Mouse (Mus musculus): ENCODE measurements around the gene RPS10-NUDT3. TPM values are rescaled to one million over a fixed set of nuclear protein-coding genes. Genes with fewer than 3 reads are reported as not detected.
A peak's percentile ranks its signal among the peaks of the same experiment; 100 is the strongest.

RPS10-NUDT3 gene
- polyA plus RNA-seq, 1 experiment from 2014 or later: not detected

DNA sequence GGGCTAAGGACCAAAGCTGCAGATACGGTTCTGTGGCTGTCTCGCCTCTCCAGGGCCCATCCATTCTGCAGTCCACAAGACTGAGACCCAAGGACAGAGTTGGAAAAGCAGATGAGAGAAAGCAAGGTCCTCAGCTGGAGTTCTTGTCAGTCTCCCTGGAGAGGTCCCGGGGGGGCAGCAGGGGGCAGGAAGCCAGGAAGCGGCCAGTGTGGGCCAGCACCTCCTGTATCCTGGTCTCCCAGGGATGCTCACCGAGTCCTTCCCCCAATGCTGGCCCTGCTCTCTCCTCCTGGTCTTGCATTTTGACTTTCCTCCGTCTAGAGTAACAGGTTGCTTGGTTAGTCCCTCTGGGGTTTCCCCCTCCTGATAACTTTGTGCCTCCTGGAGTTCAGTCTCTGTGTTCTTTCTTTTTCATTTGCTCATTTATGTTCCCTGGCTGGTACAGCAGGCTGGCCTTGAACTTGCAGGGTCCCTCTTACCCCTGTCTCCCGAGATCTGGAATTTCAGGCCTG, 88.4 kb downstream of the RPS10-NUDT3 start:
- Histone ChIP-seq H3K4me2 (ENCODE audit: low read length) (no peak overlapping the region), H3K9ac (ENCODE audit: low read depth, low read length) (no peak overlapping the region), H3K4me3 (replicated peaks; ENCODE audit: low read depth, low read length) (no peak overlapping the region), H3K36me3 (ENCODE audit: insufficient read depth, low read length) (no peaks in the 10 kb centered on the region), H3K4me1 (replicated peaks; ENCODE audit: insufficient read depth, low read length) (0 out of 2 replicates have a peak, but pooled peaks cover 5% of the 10 kb centered on the region), H3K27me3 (ENCODE audit: insufficient read depth, low read length) (no peaks in the 10 kb centered on the region), H3K27ac (no peak overlapping the region), H3K9me3 (replicated peaks; ENCODE audit: low read length) (no peaks in the 10 kb centered on the region)
- no peak for TF ChIP-seq CTCF (IDR thresholded peaks at IDR 0.05; ENCODE audit: low read depth)
- no peak for DNase-seq (ENCODE audit: low spot score)
- no peak for ATAC-seq (replicated peaks; ENCODE audit: low FRiP score, low read depth)
- 74% methylated on average over 7 of the region's 7 CpGs for WGBS

DNA sequence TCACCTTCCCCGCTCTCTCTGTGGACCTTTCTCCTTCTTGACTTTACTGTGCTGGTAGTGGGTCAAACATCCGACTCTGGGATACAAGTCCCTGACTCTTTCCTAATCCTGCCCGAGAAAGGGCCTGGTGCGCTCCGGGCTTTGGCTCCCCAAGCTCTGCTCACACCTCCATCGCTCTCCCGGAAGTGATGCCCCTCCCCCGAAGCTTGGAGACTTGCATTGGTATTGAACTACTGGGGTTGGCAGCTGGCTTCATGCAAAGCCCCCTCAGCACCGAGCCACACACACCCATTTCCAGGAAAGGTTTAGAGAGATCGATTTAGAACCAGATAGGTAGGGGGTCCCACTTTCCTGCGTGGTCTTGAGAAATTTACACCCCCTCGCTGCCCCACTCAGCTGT, 89.0 kb downstream of the RPS10-NUDT3 start:
- no peak overlapping the region for H3K9ac ChIP-seq (ENCODE audit: low read depth, low read length)
- DNase-seq (ENCODE audit: low spot score) (no peak), ATAC-seq (replicated peaks; ENCODE audit: low FRiP score, low read depth) (no peak)
- no peak for TF ChIP-seq CTCF (IDR thresholded peaks at IDR 0.05; ENCODE audit: low read depth)
- no peak overlapping the region for H3K4me3 ChIP-seq (replicated peaks; ENCODE audit: low read depth, low read length)
- WGBS: 49% methylated on average over 12 of the region's 12 CpGs
- H3K4me1 ChIP-seq (replicated peaks; ENCODE audit: insufficient read depth, low read length): 0 out of 2 replicates have a peak, but pooled peaks cover 5% of the 10 kb centered on the region
- H3K4me2 ChIP-seq (ENCODE audit: low read length): no peak overlapping the region
- H3K27ac ChIP-seq: no peak overlapping the region
- no peaks in the 10 kb centered on the region for H3K36me3 ChIP-seq (ENCODE audit: insufficient read depth, low read length)
- H3K27me3 ChIP-seq (ENCODE audit: insufficient read depth, low read length): no peaks in the 10 kb centered on the region
- no peaks in the 10 kb centered on the region for H3K9me3 ChIP-seq (replicated peaks; ENCODE audit: low read length)

DNA sequence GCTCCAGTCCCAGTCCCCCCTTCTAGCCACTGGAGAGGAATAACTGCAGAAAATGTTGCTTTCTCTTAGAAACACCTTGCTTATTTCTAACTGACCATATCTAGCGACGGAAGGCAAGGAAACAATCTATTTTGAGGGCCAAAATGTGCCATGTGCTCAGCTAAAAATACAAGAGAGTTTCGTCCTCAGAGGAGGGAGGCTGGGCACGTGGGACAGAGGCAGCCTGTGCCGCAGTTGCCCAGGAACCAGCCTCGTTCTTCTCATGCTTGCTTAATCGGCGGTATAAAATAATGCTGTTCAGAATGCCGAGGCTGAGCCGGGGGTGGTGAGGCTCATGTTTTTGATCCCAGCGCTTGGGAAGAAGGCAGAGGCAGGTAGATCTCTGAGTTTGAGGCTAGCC, 90.5 kb downstream of the RPS10-NUDT3 start:
- Histone ChIP-seq H3K36me3 (ENCODE audit: insufficient read depth, low read length) (no peaks in the 10 kb centered on the region), H3K27me3 (ENCODE audit: insufficient read depth, low read length) (no peaks in the 10 kb centered on the region), H3K4me3 (replicated peaks; ENCODE audit: low read depth, low read length) (no peak overlapping the region), H3K4me1 (replicated peaks; ENCODE audit: insufficient read depth, low read length) (0 out of 2 replicates have a peak, but pooled peaks cover 5% of the 10 kb centered on the region), H3K9me3 (replicated peaks; ENCODE audit: low read length) (no peaks in the 10 kb centered on the region), H3K9ac (ENCODE audit: low read depth, low read length) (no peak overlapping the region), H3K27ac (no peak overlapping the region), H3K4me2 (ENCODE audit: low read length) (no peak overlapping the region)
- 87% methylated on average over 11 of the region's 11 CpGs for WGBS
- no peak for DNase-seq (ENCODE audit: low spot score)
- ATAC-seq (replicated peaks; ENCODE audit: low FRiP score, low read depth): no peak
- no peak for TF ChIP-seq CTCF (IDR thresholded peaks at IDR 0.05; ENCODE audit: low read depth)

GRCm38 (mm10) chr17:27541984-27542383, 93.0 kb downstream of the RPS10-NUDT3 start:
- no peak for TF ChIP-seq CTCF (IDR thresholded peaks at IDR 0.05; ENCODE audit: low read depth)
- Histone ChIP-seq H3K27ac (no peak overlapping the region), H3K36me3 (ENCODE audit: insufficient read depth, low read length) (no peaks in the 10 kb centered on the region), H3K9me3 (replicated peaks; ENCODE audit: low read length) (no peaks in the 10 kb centered on the region), H3K4me3 (replicated peaks; ENCODE audit: low read depth, low read length) (no peak overlapping the region), H3K4me2 (ENCODE audit: low read length) (no peak overlapping the region), H3K4me1 (replicated peaks; ENCODE audit: insufficient read depth, low read length) (no peaks in the 10 kb centered on the region), H3K9ac (ENCODE audit: low read depth, low read length) (no peak overlapping the region), H3K27me3 (ENCODE audit: insufficient read depth, low read length) (no peaks in the 10 kb centered on the region)
- ATAC-seq (replicated peaks; ENCODE audit: low FRiP score, low read depth) (no peak), DNase-seq (ENCODE audit: low spot score) (no peak)
- 78% methylated on average over 3 of the region's 3 CpGs for WGBS

DNA sequence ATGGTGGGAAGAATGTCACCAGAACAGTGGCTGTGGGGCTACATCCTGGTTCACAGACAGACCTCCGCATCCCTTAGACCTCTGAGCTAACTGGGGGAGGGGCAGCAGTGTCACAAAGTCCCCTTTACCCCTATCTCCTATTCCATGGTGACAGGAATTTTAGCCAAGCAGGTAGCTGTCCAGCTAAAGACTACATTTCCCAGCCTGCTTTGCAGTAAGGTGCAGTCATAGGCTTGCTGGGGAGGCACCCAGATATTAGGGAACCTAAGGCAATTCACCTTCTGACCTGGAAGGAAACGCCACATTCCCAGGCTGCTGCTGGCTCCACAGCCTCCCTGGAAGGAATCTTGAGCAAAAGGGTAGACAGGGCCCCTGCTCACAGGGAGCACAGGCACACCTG, 93.8 kb downstream of the RPS10-NUDT3 start:
- ATAC-seq (replicated peaks; ENCODE audit: low FRiP score, low read depth) (no peak), DNase-seq (ENCODE audit: low spot score) (no peak)
- H3K9ac ChIP-seq (ENCODE audit: low read depth, low read length): no peak overlapping the region
- H3K4me2 ChIP-seq (ENCODE audit: low read length): no peak overlapping the region
- H3K9me3 ChIP-seq (replicated peaks; ENCODE audit: low read length): no peaks in the 10 kb centered on the region
- no peaks in the 10 kb centered on the region for H3K4me1 ChIP-seq (replicated peaks; ENCODE audit: insufficient read depth, low read length)
- H3K4me3 ChIP-seq (replicated peaks; ENCODE audit: low read depth, low read length): no peak overlapping the region
- no peak for TF ChIP-seq CTCF (IDR thresholded peaks at IDR 0.05; ENCODE audit: low read depth)
- no peaks in the 10 kb centered on the region for H3K27me3 ChIP-seq (ENCODE audit: insufficient read depth, low read length)
- no peaks in the 10 kb centered on the region for H3K36me3 ChIP-seq (ENCODE audit: insufficient read depth, low read length)
- 68% methylated on average over 2 of the region's 2 CpGs for WGBS
- no peak overlapping the region for H3K27ac ChIP-seq

DNA sequence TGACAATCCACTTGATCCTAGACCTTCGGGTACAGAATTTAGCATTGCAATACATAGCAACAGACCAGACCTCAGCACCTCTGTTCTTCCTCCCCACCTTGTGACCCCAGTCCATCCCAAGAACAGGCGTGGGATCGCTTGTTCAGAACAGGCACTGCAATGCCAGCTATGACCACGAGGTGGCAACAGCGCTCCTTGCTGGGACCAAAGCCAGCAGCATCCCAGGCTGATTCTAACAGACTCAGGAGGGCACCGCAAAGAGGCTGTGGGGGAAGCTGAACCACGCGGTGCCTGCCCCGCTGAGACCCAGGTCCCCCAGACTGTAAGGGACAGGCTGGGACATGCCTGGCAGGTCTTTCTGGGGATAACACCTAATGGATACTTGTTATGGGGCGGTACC, 100.3 kb downstream of the RPS10-NUDT3 start:
- H3K4me2 ChIP-seq (ENCODE audit: low read length): no peak overlapping the region
- peak; percentile 63 for ATAC-seq (replicated peaks; ENCODE audit: low FRiP score, low read depth)

GRCm38 (mm10) chr17:27533354-27533753, 101.7 kb downstream of the RPS10-NUDT3 start:
- no peak overlapping the region for H3K4me2 ChIP-seq (ENCODE audit: low read length)
- 82% methylated on average over 3 of the region's 3 CpGs for WGBS
- no peaks in the 10 kb centered on the region for H3K9me3 ChIP-seq (replicated peaks; ENCODE audit: low read length)
- TF ChIP-seq CTCF (IDR thresholded peaks at IDR 0.05; ENCODE audit: low read depth): peak; percentile 47; the same call in 1 of the 2 replicates
- H3K36me3 ChIP-seq (ENCODE audit: insufficient read depth, low read length): no peaks in the 10 kb centered on the region
- no peak overlapping the region for H3K4me3 ChIP-seq (replicated peaks; ENCODE audit: low read depth, low read length)
- no peaks in the 10 kb centered on the region for H3K4me1 ChIP-seq (replicated peaks; ENCODE audit: insufficient read depth, low read length)
- H3K27ac ChIP-seq: no peak overlapping the region
- no peaks in the 10 kb centered on the region for H3K27me3 ChIP-seq (ENCODE audit: insufficient read depth, low read length)
- no peak overlapping the region for H3K9ac ChIP-seq (ENCODE audit: low read depth, low read length)
- no peak for ATAC-seq (replicated peaks; ENCODE audit: low FRiP score, low read depth)
- no peak for DNase-seq (ENCODE audit: low spot score)

More for the DNA sequence above, 100.3 kb downstream of the RPS10-NUDT3 start:
- Histone ChIP-seq H3K27me3 (ENCODE audit: insufficient read depth, low read length) (no peaks in the 10 kb centered on the region), H3K9ac (ENCODE audit: low read depth, low read length) (no peak overlapping the region), H3K9me3 (replicated peaks; ENCODE audit: low read length) (no peaks in the 10 kb centered on the region), H3K36me3 (ENCODE audit: insufficient read depth, low read length) (no peaks in the 10 kb centered on the region), H3K27ac (no peak overlapping the region), H3K4me1 (replicated peaks; ENCODE audit: insufficient read depth, low read length) (no peaks in the 10 kb centered on the region), H3K4me3 (replicated peaks; ENCODE audit: low read depth, low read length) (no peak overlapping the region)
- TF ChIP-seq CTCF (IDR thresholded peaks at IDR 0.05; ENCODE audit: low read depth): peak; percentile 99
- DNase-seq (ENCODE audit: low spot score): peak; percentile 86
- 5% methylated on average over 10 of the region's 10 CpGs for WGBS
